Mouse (Mus musculus) Muller cell, postnatal 12 days (primary cell): ENCODE data around the gene Cdkn1a.
"Not testable (repeated sequence)": the region's sequence is repeated elsewhere in the genome, so short reads cannot be mapped to it uniquely, and the experiment has no call there.

Experiments
- DNase-seq: peaks from one replicate; pipeline ENCODE4 v3.0.0-alpha.2; 2015; ENCODE audit errors: inconsistent ontology term

Gene Cdkn1a

DNA sequence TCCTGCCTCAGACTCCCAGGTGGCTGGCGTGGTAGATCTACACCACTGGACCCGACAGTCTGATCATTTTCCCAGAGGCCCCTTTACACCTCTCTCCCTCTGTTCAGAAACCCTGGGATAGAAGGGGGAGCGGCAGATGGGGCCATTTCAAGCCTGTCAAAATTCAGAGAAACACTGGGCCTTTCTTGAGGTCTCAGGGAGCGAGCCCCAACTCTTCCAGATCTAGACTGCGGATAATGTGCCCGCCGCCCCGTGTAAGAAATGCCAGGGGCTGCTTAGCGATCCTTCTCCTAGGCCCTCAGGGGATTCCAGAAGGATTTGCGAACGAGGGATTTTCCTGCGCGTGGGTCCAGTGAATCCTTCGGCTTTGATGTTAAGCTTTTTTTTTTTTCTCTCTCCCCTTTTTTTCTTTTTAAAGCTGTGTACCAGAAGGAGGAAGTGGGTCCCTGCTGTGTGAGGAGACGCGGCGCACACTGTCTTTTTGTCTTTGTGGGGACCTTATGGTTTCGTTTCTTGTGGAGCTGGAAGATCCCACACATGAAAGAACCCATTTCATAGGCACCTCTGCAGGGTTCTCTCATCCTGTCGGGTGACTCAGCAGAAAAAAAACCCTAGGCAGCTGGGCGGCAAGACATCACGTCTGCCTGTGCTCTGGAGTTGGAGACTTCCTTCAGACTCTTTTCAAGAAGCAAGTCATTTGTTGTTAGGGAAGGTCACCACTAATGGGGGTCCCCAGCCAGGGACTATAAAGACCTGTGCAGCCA lies 9.0 kb upstream of the Cdkn1a start:
- DNase-seq = peak; percentile 59

DNA sequence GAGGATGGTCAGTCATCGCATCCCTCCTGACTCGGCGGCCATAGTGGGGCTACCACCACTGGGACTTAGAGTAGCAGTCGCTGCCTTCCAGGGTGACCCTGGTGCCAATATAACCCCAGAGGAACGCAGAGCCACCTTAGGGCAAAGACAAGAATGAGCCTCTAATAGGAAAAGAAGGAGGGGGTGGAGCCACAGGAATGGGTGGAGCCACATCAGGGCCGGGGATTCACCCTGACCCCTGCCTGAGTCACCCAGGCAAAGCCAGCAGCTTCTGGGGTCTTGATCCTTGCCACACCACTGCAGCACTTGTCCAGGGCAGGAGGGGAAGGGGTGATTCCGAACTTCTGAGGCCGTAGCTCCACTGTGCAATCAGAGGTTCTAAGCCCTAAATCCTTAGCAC lies 7.2 kb upstream of the Cdkn1a start:
- DNase-seq = no peak

DNA sequence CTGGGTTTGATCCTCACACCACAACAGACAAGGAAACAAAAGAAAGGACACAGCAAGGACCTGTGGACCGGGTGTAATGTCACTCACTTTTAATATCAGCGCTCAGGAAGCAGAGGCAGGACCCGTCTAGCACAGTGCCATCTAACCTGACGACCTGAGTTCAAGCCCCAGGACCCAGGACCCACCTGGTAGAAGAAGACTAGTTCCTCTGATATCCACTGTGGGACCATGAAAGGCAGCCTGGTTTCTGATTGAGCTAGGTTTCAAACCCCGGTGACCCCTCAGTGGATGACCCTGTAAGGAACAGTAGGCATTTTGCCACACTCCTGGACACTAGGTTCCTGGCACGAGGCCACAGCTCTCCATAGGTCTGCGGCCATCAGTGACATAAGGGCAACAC lies 6.1 kb upstream of the Cdkn1a start:
- DNase-seq = no peak

DNA sequence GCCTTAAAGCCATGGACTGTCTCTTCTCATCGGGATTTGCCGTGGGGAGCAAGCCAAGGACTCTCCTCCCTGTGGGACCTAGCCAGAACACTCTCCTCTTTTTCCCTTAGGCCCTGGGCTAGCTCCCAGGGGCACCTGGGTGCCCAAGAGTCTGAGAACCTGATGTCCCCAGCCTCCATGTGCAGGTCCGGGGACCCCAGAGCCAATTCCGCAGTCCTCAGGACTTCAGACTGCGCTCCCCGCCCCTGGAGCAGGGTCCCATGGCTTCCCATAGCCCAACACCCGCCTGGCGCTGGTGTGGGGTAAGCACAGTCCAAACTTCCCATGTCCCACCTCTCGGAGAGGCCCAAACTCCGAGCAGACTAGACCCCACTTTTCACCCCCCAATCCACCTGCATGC lies 5.5 kb upstream of the Cdkn1a start:
- DNase-seq = no peak

DNA sequence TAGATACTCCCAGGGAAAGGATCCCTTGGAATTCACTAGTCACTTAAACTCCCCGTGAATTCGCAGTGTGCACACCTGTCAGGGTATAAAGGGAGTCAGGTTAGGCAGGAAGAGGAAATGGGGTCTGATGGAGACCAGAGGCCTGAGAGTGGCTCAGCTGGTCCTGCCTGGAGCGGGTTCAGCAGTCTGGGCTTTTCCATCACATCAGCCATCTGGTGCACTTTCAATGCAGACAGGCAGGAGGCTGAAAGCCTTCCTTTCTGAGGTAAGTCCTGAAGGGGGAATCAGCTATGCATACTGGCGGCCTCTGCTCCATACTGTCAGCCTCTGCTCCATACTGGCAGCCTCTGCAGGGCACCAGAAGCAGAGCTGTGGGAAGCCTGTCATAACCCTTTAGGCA lies 3.9 kb upstream of the Cdkn1a start:
- no peak for DNase-seq

DNA sequence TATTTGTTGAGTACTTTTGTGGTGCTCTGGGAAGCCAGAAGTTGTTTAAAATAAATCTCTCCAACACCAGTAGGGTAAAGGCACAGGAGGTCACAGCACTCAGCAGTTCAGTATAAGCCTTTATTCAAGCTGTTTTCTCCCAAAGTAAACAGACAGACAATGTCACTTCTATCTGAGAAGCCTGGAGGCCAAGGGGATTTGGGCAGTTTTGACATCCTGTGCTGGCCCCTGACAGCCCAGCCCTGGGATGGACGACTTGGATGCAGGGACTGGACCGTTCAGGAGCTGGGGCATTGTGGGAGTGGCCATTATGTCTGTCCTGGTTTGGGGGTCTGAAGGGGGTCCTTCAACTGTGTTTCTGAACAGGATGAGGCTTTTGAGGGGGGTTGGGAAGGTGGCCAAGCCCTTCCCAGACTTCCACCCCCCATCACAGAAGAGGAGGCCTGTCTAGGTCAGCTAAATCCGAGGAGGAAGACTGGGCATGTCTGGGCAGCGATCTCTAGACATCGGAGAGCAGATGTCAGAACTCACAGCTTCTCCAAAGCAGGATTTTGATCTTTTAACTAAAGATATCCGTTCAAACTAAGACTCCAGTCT lies 670 bp downstream of the Cdkn1a start:
- peak; percentile 39 for DNase-seq

DNA sequence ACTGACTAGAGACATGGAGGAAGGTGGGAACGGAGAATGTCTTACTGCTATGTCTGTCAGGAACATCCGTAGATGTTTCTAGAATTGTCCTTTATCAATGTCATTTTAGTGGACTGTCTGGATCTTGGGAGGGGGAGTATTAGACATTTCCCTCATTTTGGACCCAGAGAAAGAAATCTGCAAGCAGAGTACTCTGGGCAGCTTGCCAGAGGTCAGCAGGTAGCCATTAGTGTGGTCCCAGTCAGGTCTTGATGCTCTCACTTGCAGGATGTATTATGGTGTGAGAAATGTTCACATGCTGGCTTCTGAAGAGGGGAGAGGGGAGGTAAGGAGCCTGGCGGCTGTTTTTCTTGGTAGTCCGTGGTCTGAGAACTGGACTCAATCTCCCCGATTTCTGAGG lies 1.7 kb downstream of the Cdkn1a start:
- DNase-seq = no peak

DNA sequence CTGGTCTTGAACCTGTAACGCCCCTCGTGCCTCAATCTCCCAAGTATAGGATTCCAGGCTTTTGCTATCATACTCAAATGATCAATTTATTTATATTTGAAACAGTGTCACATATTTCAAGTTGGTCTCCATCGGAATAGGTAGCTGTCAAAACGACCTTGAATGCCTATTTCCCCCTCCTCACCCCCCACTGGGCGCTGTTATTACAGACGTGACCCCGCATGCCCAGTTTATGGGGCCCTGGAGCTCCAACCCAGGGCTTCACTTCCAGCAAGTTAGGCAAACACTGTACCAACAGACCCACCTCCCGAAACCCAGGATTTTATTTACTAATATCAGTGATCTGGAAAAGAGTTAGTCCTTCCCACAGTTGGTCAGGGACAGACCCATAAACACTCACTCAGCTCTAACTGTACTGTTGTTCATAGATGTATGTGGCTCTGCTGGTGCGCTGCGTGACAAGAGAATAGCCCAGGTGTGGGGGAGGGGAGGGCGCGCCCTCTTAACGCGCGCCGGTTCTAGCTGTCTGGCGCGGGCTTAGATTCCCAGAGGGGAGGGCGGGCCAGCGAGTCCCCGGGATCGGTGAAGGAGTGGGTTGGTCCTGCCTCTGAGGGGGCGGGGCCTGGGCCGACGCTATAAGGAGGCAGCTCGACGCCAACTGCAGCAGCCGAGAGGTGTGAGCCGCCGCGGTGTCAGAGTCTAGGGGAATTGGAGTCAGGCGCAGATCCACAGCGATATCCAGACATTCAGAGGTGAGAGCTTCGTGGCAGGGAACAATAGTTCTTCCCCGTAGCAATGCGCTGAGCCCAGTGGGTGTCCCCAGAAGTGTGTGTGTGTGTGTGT lies 2.6 kb downstream of the Cdkn1a start:
- peak; percentile 98 for DNase-seq

DNA sequence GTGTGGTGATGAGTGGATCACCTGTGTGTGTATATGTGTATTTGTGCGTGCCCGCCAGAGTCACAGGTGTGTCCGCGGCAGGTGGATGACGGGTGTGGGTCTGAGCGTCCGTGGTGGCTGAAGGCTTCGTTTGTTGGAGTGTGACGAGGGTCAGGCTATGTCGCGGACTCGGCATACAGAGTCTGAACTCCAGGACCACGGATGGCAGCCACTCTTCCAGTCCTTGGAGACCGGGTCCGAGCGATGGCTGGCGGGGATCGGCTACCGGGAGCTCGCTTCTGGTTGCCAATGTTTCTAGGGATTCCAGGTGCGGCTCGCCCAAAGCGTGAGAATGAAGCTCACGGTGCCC lies 3.2 kb downstream of the Cdkn1a start:
- DNase-seq = no peak

DNA sequence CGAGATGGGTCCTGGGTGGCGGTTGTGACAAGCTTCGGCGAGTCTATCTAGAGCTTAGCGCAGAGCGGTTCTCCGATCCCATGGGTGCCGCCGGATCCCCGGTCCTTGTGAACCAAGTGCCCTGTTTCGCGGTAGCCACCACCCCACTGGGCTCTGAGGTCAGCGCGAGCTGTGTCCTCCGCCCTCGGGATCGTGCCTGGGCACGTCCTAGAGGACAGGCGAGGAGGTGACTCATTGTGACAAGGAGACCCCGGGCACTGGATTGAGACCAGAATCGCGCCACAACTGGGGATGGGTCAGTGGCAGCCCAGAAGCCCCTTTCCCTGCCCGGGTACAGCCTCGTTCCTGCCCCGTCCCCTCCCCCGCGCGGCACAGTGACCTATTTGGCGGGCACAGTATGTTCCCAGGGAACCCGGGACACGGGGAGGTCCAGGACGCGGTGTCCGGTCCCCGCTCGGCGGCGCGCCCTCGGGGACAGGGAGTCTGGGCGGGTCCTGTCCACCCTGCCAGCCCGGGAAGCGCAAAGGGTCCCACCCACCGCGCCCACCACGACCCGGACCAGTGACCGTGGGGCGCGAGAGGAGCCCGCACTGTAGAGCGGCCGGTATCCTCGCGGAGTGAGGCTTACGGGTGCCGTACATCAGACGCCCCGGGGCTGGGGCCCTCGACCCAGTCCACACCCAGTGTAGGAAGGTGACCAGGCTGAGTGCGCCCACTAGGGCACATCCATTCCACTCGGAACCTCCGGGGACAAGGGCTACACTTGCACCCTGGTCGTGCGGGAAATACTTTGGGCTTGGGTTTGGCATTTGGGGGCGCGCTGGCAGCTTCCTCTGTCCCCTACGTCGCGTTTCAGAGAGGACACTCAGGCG lies 3.8 kb downstream of the Cdkn1a start:
- peak; percentile 77 for DNase-seq

DNA sequence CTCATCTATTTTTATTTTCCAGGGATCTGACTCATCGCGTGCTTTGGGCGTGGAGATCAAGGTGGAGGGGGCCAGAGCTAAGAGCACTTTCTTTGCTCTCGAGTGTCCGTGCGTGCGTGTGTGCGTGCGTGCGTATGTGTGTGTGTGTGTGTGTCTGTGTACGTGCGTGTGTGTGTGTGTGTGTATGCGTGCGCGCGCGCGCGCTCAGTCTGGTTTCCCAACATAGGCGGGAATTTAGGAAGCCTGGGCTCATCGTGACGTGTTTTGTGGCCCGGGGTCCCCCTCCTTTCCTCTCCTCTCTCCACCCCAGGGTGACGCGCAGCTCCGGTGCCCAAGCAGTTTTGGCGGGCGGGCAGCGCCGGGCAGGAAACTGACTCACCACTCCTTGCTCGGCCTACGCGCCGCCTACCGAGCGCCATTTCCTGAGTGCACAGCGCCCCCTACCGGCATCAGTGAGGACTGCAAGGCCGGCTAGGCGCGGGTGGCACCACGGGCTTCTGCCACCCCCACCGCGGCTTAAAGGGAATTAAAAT lies 4.5 kb downstream of the Cdkn1a start:
- DNase-seq = peak; percentile 98

DNA sequence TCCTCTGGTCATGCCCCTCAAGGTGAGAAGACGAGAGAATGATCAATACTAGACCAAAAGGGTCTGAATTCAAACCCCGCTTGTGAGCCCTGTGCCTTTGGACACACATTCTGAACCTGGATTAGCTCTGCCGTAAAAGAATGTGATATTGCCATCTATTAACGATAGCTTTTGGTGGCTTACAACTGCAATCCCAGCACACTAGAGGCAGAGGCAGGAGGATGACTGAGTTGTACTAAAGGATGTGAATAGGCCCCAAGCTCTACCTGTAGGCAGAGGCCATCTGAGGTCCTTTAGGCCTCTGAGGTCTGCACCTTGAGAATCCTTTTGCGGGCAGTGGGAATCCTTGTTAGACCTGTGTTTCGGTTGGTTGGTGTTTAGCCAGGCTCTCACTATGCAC lies 5.5 kb downstream of the Cdkn1a start:
- DNase-seq = no peak

DNA sequence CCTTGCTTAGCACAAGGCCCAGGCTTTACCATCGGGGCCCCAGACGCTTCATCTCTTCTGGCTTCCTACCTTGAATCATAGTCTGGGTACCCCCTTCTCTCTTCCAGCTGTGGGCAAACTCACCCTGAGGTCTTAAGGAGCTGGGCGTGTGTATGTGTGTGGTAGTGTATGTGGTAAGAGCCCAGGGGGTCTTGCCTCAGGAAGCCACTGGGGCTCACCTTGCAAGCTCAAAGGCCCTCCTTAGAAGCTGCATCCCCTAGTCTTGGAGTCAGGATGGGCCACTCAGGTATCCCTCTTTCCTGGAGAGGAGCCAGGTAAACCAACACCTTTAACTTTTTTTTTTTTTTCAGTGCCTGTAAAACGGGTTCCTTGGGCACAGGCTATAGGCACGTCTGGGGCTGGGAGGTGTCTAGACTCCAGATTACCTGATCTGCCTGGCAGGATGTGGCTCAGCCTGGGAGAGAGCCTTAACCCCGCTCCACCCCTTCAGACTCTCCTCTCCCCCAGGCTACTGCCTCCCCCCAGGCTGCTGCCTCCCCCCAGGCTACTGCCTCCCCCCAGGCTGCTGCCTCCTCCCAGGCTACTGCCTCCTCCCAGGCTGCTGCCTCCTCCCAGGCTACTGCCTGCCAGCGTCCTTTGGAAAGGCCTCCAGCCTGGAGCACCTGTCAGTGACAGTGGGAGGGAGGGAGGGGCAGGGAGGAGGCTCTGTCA lies 6.2 kb downstream of the Cdkn1a start:
- no peak for DNase-seq

DNA sequence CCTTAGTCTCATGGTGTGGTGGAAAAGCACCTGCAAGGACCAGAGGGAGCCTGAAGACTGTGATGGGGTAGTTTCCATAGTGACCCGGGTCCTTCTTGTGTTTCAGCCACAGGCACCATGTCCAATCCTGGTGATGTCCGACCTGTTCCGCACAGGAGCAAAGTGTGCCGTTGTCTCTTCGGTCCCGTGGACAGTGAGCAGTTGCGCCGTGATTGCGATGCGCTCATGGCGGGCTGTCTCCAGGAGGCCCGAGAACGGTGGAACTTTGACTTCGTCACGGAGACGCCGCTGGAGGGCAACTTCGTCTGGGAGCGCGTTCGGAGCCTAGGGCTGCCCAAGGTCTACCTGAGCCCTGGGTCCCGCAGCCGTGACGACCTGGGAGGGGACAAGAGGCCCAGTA lies 7.5 kb downstream of the Cdkn1a start:
- DNase-seq = no peak

DNA sequence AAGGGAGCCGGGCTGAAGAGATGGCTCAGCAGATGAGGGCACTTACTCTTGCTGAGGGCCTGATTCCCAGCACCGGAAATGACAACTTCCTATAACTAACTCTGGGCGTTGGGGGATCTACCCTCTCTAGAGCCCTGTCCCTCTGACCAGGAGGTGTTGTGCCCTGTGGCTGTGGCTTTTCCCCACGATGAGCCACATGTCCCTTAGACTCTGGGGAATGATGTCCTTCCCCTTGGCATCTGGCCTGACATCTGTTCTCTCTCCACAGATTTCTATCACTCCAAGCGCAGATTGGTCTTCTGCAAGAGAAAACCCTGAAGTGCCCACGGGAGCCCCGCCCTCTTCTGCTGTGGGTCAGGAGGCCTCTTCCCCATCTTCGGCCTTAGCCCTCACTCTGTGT lies 8.3 kb downstream of the Cdkn1a start:
- DNase-seq = no peak

DNA sequence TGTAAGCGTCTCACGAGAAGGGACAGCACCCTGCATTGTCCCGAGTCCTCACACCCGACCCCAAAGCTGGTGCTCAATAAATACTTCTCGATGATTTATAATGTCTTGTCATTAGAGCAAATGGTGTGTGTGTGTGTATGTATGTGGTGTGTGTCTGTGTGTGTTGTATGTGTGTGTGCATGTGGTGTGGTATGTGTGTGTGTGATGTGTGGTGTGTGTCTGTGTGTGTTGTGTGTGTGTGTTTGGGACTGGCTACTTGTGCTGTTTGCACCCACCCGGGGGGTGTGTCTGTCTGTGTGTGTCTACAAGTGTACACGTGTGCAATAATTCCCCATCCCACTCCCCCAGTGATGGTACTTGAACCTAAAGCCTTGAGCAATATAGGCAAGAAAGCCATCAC lies 9.9 kb downstream of the Cdkn1a start:
- DNase-seq = no peak

DNA sequence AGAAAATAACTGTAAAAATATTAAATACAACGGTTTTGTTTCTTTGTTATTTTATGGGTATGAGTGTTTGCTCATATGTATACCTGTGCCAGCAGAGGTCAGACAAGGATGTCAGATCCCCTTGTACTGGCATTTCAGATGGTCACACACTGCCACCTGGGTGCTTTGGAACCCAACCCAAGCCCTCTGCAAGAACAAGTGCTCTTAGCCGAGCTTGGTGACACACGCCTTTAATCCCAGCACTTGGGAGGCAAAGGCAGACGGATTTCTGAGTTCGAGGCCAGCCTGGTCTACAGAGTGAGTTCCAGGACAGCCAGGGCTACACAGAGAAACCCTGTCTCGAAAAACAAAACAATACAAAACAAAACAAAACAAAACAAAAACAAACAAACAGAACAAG lies 19.6 kb downstream of the Cdkn1a start:
- not testable (repeated sequence) for DNase-seq

DNA sequence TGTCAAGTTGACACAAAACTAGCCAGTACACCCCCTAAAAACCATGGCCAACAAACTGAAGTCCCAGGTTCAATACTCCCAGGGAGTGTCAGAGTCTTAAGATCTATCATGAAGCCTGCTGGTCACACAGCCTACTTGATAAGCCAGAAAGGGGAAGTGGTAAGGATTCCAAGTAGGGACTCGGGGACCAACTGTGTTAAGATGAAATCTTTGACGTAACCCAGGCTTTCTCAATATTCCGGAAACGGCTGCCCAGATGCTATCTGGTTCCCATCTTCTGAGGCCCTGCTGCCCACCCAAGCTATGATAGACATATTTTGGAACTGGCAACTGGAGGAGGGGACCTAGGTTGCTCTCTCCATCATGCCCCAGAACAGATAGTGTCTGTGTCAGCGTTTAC lies 20.6 kb downstream of the Cdkn1a start:
- DNase-seq = no peak

DNA sequence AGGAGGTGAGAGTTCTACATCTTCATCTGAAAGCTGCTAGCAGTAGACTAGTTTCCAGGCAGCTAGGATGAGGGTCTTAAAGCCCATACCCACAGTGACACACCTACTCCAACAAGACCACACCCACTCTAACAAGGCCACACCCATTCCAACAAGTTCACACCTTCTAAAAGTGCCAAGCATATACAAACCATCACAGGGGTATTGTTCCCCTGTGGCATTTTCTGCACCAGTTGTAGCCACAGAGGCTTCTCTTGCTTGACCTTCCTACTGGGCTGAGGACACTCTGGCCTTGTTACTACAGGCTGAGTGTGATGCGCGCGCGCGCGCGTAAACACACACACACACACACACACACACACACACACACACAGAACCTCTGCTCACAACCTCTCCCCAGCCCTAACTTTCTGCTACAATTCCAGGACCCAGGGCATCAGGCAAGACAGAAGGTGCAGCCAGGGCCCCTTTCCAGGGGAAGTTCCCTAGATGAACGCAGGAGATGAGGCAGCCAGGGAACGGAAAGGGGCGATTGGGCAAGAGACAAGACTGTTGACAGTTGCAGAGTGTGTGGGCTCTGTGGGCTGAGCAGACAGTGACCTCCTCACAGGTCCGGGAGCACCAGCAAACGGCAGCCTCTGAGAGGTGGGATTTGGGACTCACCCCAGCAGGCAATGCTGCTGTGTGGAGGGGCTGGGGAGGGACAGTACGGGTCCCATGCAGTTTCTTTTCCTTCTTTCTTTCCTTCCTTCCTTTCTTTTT lies 23.0 kb downstream of the Cdkn1a start, which contains the start of gene Rab44:
Gene Rab44, plus strand, starts transcription at position 555 of the 762 bp plus-strand sequence.
- DNase-seq = no peak

DNA sequence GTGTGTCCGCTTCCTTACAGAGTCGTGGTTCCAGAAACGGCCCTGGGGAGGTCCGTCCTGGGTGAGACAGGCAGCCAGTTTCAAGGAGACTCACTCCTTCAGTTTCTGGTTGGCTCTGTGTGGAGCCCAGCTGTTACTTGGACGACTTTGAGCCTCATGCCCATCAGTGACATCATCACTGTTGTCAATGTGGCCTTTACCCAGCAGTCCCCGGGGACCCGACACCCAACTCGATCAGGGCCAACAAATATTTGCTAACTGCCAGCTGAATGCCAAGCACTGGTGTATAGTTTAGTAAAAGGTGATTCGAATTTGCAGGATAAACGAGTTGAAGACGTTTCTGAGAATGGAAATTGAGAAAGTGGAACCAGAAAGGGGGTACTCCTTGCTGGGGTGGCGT lies 25.2 kb downstream of the Cdkn1a start:
- DNase-seq = no peak
